Mouse (Mus musculus): Measurements from ENCODE around the gene 2300003K06Rik.
"Not testable (repeated sequence)": the region's sequence is repeated elsewhere in the genome, so short reads cannot be mapped to it uniquely, and the experiment has no call there.

The 2300003K06Rik gene

DNA sequence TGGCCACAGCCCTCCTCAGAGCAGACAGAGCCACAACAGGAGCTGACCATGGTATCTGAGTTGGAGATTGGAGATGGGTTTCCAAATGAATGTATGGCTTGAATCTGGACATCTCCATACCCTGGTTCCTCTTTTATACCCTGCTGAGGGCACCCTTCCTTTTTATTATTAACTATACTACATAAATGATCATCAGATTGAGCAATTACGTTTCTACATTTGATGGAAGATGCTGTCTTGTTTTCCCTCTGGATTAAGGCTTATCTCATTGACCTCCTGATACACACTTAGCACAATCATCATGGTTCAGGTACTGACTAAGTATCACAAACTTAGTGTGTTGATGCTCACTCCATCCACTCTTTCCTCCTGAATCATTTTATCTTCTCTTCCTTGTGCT, at the start of gene 2300003K06Rik:
2300003K06Rik (minus strand) TSS at position 101 of the 400 bp plus-strand sequence.
- DNase-seq (ENCODE audit: inconsistent ontology term), result no peak

DNA sequence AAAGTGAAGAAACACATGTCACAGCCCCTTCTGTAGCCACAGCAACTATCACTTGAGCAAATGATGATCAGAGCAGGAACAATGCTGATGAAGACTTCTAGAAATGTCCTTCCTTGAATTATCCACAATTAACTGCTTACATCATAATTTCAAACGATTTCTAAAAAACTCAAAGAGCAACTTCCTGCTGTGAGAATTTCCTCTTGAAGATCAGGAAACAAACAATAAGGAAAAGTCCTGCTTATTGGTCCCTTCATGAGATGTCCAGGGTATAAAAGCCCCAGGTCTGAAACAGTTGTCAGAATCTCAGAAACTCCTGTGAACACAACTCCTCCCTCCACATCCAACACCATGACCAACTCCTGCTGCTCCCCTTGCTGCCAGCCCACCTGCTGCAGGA, 41.0 kb upstream of the 2300003K06Rik start, which contains the start of gene Gm11567:
Gm11567 (plus strand) TSS at position 301 of the 400 bp plus-strand sequence.
- not testable (repeated sequence) for DNase-seq (ENCODE audit: inconsistent ontology term)

DNA sequence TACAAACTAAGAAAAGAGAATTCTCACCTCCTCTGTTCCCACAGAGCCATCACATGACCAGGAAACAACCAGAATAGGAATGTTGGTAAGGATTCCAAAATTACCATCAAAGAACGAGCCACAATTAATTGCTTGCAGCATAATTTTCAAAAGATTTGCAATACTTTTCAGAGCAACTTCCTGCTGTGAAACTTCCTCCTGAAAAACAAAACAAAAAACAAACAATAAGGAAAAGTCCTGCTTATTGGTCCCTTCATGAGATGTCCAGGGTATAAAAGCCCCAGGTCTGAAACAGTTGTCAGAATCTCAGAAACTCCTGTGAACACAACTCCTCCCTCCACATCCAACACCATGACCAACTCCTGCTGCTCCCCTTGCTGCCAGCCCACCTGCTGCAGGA, 35.2 kb upstream of the 2300003K06Rik start, which contains the start of gene Krtap9-1:
Krtap9-1 (plus strand) TSS at position 301 of the 400 bp plus-strand sequence.
- not testable (repeated sequence) for DNase-seq (ENCODE audit: inconsistent ontology term)

DNA sequence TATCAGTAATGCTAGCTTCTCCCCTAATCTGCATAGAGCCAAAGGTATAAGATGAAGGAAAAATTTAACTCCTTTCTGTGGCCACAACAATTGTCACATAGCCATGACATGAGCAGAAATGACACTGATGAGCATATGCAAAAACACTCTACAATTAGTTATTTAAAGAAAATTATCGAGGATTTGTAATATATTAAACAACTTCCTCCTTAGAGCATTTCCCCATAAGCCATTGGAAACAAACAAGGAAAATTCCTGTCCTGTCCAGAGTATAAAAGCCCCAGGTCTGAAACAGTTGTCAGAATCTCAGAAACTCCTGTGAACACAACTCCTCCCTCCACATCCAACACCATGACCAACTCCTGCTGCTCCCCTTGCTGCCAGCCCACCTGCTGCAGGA, 26.3 kb upstream of the 2300003K06Rik start, which contains the start of gene Gm11559:
Gm11559 (plus strand) TSS at position 301 of the 400 bp plus-strand sequence.
- not testable (repeated sequence) for DNase-seq (ENCODE audit: inconsistent ontology term)

DNA sequence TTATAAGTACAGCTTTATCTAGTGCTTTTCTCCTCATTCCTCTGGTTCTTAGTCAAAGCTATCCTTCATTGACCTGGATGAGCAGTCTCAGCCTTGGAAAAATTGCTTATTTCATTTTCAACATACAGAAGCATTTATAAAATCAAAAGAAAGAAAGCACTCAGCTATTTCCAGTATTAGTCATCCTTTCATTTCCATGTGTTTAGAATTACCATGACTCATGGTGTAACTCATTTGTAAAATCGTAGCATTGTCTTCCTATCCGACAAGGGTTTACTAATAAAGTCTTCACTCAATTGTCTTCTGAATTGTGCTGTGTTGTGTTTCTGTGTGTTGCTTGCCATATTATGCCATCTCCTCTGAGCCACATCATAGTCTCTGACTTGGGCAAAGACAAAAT, 20.9 kb upstream of the 2300003K06Rik start:
- DNase-seq (ENCODE audit: inconsistent ontology term), result peak; percentile 87

DNA sequence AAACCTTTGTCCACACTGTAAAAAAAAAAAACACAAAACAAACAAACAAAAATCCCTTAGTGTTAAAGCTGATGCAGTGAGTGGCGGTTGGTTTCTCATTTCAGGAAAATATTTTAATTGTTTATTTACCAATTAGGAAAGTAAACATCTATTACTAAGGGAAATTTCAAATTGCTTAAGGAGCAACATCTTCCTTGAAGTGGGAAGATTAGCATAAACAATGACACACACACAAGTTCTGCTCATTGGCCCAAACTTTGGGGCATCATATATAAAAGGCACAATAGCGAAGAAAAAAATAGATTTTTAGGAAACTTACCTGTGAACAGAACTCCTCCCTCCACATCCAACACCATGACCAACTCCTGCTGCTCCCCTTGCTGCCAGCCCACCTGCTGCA, 19.8 kb upstream of the 2300003K06Rik start, which contains the start of gene Gm11568:
Gm11568 (plus strand) TSS at position 301 of the 400 bp plus-strand sequence.
- DNase-seq (ENCODE audit: inconsistent ontology term), result no peak

DNA sequence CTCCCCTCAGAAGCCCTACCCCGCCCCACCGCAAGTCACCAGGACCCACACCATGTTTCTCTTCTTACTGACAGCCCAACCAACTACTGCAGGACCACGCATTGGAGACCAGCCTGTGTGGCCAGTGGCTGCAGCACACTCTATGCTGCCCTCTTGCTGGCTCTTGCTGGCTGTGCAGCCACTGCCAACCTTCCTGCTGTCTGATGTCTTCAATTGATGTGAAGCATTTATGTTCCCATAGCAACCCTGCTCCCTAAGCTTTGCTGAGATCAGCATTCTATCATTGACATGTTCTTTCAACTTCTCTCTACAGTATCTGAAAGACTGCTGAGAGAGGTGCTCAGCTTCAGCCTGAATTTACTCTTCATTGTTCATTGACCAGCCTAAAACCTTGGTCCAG, 16.3 kb upstream of the 2300003K06Rik start:
- no peak for DNase-seq (ENCODE audit: inconsistent ontology term)

DNA sequence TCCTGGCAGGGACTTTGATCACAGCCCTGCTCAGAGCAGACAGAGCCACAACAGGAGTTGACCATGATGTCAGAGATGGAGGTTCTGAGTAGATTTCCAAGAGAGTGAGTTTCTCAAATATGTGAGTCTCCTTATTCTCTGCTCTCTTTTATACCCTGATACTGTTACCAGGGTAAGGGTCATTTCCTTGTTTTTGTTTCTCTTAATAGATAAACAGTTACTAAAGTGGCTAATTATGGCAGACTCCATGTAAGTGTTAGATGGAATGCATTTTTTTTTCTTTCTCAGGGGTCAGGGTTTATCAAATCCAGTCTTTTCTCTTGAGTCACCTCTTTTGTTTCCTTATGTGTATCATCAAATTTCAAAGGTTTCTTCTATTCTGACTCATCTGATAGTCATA, 13.6 kb upstream of the 2300003K06Rik start, which contains the start of gene Krtap4-16:
Krtap4-16 (minus strand) TSS at position 101 of the 400 bp plus-strand sequence.
- no peak for DNase-seq (ENCODE audit: inconsistent ontology term)

DNA sequence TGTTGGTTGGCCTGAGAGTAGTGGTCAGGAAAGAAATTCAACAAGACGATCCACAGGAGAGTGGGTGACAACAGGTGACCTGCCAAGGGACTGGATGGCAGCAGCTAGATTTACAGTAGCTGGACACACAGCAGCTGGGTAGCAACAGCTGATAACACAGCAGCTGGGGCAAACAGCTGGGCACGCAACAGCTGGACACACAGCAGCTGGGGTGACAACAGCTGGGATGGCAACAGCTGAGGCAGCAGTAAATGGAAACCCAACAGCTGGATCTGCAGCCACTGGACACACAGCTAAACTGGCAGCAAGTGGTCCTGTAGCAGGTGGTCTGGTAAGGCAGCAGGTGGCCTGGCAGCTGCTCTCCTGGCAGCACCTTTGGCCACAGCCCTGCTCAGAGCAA, 8.9 kb upstream of the 2300003K06Rik start:
- no peak for DNase-seq (ENCODE audit: inconsistent ontology term)

DNA sequence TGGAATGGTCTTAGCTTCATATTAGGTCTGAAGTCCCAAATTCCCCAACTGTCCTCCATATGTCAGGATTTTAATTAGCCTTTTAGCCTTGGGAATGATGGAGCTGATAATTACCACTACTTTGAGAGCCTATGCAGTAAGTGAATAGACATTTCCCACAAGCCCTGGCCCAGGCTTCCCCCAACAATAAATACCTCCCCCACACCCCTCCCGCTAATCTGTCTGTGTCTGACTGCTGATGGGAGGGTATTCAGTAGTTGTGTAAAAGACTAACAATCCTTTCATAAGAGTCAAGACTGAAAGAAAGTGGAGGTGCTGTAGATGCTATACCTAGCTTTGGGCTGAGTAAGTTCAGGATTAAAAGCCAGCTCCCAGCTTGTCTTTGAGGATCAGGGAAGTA, 4.3 kb upstream of the 2300003K06Rik start:
- no peak for DNase-seq (ENCODE audit: inconsistent ontology term)

DNA sequence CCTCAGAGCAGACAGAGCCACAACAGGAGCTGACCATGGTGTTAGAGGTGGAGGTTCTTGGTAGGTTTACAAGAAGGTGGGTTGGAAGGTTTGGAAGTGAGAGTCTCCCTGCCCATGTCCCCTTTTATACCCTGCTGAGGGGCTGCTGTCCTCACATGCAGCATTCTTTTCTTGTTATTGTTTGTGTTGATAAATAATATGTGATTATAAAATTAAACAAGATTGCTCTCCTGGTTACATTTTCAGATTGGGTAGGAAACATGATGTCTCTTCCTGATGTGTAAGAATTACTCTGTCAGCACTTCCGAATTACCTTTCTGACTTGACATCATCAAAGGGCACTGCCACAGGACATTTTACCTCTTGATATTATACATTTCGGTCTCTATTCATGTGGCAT, 22.3 kb downstream of the 2300003K06Rik start, which contains the start of gene Gm11564:
Gm11564 (minus strand) TSS at position 101 of the 400 bp plus-strand sequence.
- DNase-seq (ENCODE audit: inconsistent ontology term), result not testable (repeated sequence)

DNA sequence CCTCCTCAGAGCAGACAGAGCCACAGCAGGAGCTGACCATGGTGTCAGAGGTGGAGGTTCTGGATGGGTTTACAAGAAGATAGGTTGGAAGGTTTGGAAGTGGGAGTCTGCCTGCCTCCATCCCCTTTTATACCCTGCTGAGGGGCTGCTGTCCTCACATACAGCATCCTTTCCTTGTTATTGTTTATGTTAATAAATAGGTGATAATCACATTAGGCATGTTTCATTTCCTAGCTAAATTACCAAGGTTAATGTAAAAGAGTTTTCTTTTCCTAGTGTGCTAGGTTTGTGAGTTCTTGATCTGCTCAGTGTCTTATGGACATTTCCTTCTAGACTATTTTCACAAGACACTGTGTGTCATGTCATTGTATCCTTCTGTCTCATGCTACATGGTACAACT, 28.1 kb downstream of the 2300003K06Rik start, which contains the start of gene Krtap4-13:
Krtap4-13 (minus strand) TSS at position 101 of the 400 bp plus-strand sequence.
- not testable (repeated sequence) for DNase-seq (ENCODE audit: inconsistent ontology term)

DNA sequence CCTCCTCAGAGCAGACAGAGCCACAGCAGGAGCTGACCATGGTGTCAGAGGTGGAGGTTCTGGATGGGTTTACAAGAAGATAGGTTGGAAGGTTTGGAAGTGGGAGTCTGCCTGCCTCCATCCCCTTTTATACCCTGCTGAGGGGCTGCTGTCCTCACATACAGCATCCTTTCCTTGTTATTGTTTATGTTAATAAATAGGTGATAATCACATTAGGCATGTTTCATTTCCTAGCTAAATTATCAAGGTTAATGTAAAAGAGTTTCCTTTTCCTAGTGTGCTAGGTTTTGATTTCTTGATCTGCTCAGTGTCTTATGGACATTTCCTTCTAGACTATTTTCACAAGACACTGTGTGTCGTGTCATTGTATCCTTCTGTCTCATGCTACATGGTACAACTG, 33.5 kb downstream of the 2300003K06Rik start, which contains the start of gene Gm11554:
Gm11554 (minus strand) TSS at position 101 of the 400 bp plus-strand sequence.
- DNase-seq (ENCODE audit: inconsistent ontology term), result not testable (repeated sequence)

DNA sequence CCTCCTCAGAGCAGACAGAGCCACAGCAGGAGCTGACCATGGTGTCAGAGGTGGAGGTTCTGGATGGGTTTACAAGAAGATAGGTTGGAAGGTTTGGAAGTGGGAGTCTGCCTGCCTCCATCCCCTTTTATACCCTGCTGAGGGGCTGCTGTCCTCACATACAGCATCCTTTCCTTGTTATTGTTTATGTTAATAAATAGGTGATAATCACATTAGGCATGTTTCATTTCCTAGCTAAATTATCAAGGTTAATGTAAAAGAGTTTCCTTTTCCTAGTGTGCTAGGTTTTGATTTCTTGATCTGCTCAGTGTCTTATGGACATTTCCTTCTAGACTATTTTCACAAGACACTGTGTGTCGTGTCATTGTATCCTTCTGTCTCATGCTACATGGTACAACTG, 39.0 kb downstream of the 2300003K06Rik start, which contains the start of gene Gm11569:
Gm11569 (minus strand) TSS at position 101 of the 400 bp plus-strand sequence.
- DNase-seq (ENCODE audit: inconsistent ontology term), result not testable (repeated sequence)

DNA sequence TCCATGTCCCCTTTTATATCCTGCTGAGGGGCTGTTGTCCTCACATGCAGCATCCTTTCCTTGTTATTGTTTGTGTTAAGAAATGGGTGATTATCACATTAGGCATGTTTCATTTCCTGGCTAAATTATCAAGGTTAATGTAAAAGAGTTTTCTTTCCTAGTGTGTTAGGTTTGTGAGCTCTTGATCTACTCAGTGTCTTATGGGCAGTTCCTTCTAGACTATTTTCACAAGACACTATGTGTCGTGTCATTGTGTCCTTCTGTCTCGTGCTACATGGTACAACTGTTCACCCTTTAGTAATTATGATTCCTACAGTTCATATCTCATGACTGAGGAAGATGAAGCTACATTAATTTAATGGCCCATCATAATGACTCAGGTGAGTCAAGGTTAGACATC, 44.5 kb downstream of the 2300003K06Rik start, which contains the start of gene Gm11596:
Gm11596 (minus strand) TSS at position 101 of the 400 bp plus-strand sequence.
- no peak for DNase-seq (ENCODE audit: inconsistent ontology term)

Measured in Muller cell, postnatal 12 days (primary cell).